Mouse (Mus musculus) forebrain, postnatal 0 days (tissue): ENCODE data around the gene Pgp. TPM values are rescaled to one million over a fixed set of nuclear protein-coding genes. Genes with fewer than 3 reads are reported as not detected.

ENCODE experiments used
- ATAC-seq: fragments of 200-750 bp; cut with Nextera tagmentation; 2 replicates; pipeline ENCODE4 v1.8.0; 2017; ENCODE audit warnings: mild to moderate bottlenecking, moderate library complexity
- DNase-seq: peaks from one replicate; pipeline ENCODE4 v3.0.0-alpha.2; 2015
- H3K27ac ChIP-seq: fragments of 300-500 bp; sonication (generic); 2 replicates; pipeline ENCODE4 v1.5.1; 2014; ENCODE audit warnings: low read depth, mild to moderate bottlenecking, antibody characterized with exemption, low read length, moderate library complexity, mixed read lengths
- H3K27me3 ChIP-seq: fragments of 300-500 bp; sonication (generic); 2 replicates; pipeline ENCODE4 v1.6.1; 2014; ENCODE audit warnings: mild to moderate bottlenecking, low read length, mixed read lengths; ENCODE audit not compliant: insufficient read depth
- H3K36me3 ChIP-seq: fragments of 300-500 bp; sonication (generic); 2 replicates; pipeline ENCODE4 v1.6.1; 2014; ENCODE audit warnings: mild to moderate bottlenecking, moderate library complexity; ENCODE audit not compliant: insufficient read depth
- H3K4me1 ChIP-seq: fragments of 300-500 bp; sonication (generic); 2 replicates; pipeline ENCODE4 v1.6.1; 2014; ENCODE audit warnings: antibody characterized with exemption; ENCODE audit not compliant: insufficient read depth
- H3K4me2 ChIP-seq: fragments of 300-500 bp; sonication (generic); 2 replicates; pipeline ENCODE4 v1.6.1; 2014; ENCODE audit warnings: low read depth, mild to moderate bottlenecking, moderate library complexity
- H3K4me3 ChIP-seq: fragments of 300-500 bp; sonication (generic); 2 replicates; pipeline ENCODE4 v1.5.1; 2014; ENCODE audit warnings: low read depth, low read length, mixed read lengths
- H3K9ac ChIP-seq: fragments of 300-500 bp; sonication (generic); 2 replicates; pipeline ENCODE4 v1.6.1; 2014; ENCODE audit warnings: mild to moderate bottlenecking
- H3K9me3 ChIP-seq: fragments of 300-500 bp; sonication (generic); 2 replicates; pipeline ENCODE4 v1.6.1; 2016; ENCODE audit warnings: low read length
- CTCF ChIP-seq: sonication (generic); IDR thresholded peaks from 2 replicates; pipeline ENCODE4 v1.5.1; 2016; ENCODE audit warnings: antibody characterized with exemption, control low read depth, low read depth
- WGBS: fragments of 180-500 bp; shearing (Covaris S2); extraction: QIAGEN DNeasy Blood & Tissue Kit; methylation state at CpG from one replicate; pipeline ENCODE4 v1.1.7; 2014; 5-methylcytosine and 5-hydroxymethylcytosine counted together
- polyA plus RNA-seq: library from polyadenylated mRNA; unstranded; fragments of >200 nt; fragmentation: Nextera tagmentation; extraction: Ambion mirVana; gene quantifications from 2 replicates; pipeline ENCODE4 v1.2.1, GENCODE M21; 2015
- total RNA-seq: library from RNA; depleted of rRNA; stranded (reverse); fragments of >200 nt; gene quantifications from 2 replicates; pipeline ENCODE4 v1.2.3, GENCODE M21; 2014

Gene Pgp
- total and polyA plus RNA-seq, 2 experiments from 2014 or later: 37.8 to 72.5 TPM

- H3K4me2 ChIP-seq: no peak overlapping the region
- 59% methylated on average over 2 of the region's 2 CpGs for WGBS
- H3K4me3 ChIP-seq: no peak overlapping the region
- H3K9ac ChIP-seq: no peak overlapping the region
- no peaks in the 10 kb centered on the region for H3K36me3 ChIP-seq
- ATAC-seq: no peak
- peak; percentile 56 for TF ChIP-seq CTCF
- H3K4me1 ChIP-seq: no peaks in the 10 kb centered on the region
- H3K9me3 ChIP-seq: no peaks in the 10 kb centered on the region
- DNase-seq: peak; percentile 46
- no peaks in the 10 kb centered on the region for H3K27me3 ChIP-seq
- no peak overlapping the region for H3K27ac ChIP-seq
These were observed 8.6 kb upstream of the Pgp start for GRCm38 (mm10) chr17:24461580-24461979.

GRCm38 (mm10) chr17:24462932-24463331 lies 7.3 kb upstream of the Pgp start:
- H3K36me3 ChIP-seq: no peaks in the 10 kb centered on the region
- H3K27me3 ChIP-seq: no peaks in the 10 kb centered on the region
- WGBS: 84% methylated on average over 1 of the region's 1 CpGs
- H3K4me3 ChIP-seq: no peak overlapping the region
- no peak for TF ChIP-seq CTCF
- H3K27ac ChIP-seq: no peak overlapping the region
- H3K9me3 ChIP-seq: no peaks in the 10 kb centered on the region
- H3K4me2 ChIP-seq: no peak overlapping the region
- no peaks in the 10 kb centered on the region for H3K4me1 ChIP-seq
- no peak for DNase-seq
- no peak for ATAC-seq
- H3K9ac ChIP-seq: no peak overlapping the region

DNA sequence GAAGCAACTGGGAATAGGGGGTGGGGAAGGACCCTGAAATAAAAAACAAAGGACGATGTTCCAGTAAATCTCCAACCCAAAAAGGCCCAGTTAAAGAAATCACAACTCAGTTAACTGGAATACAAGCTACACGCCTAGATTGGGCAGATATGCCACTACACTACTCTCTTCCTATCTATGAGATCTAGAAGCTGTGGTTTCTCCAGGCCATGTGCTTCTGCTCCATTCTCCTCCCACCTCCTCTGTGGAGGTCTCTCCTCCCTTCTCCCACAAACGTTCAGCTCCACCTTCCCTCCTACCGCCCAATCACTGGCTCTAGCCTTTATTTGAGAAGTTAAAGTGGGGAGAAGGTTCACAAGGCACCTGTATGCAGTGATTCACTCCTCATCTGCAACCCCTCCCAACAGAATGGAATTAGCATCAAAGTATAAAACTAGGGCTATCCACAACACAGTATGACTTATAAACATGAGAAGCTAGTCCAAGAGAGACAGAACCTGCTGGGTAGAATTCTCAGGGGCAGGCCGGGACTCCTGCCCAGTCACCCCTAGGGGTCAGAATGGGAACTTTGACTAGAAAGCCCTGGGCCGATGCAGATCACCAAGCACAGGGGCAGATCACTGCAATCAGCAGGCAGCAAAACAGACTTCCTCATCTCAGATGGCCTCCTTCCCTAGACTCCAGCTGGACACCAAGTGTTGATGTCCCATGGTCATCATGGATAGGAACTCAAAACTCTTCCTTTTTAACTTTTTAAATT lies 6.6 kb upstream of the Pgp start:
- H3K4me3 ChIP-seq: no peak overlapping the region
- no peak overlapping the region for H3K27ac ChIP-seq
- H3K4me1 ChIP-seq: no peaks in the 10 kb centered on the region
- no peak overlapping the region for H3K9ac ChIP-seq
- no peaks in the 10 kb centered on the region for H3K27me3 ChIP-seq
- 62% methylated on average over 6 of the region's 6 CpGs for WGBS
- no peak for ATAC-seq
- no peak overlapping the region for H3K4me2 ChIP-seq
- no peak for TF ChIP-seq CTCF
- DNase-seq: no peak
- no peaks in the 10 kb centered on the region for H3K36me3 ChIP-seq
- H3K9me3 ChIP-seq: no peaks in the 10 kb centered on the region

- no peak for TF ChIP-seq CTCF
- H3K27me3 ChIP-seq: no peaks in the 10 kb centered on the region
- no peak overlapping the region for H3K4me2 ChIP-seq
- DNase-seq (no peak), ATAC-seq (no peak)
- no peak overlapping the region for H3K27ac ChIP-seq
- H3K9me3 ChIP-seq: no peaks in the 10 kb centered on the region
- no peak overlapping the region for H3K4me3 ChIP-seq
- H3K36me3 ChIP-seq: peaks cover under 1% of the 10 kb centered on the region; the same call in 1 of the 2 replicates
- 93% methylated on average over 5 of the region's 5 CpGs for WGBS
- peaks cover 10% of the 10 kb centered on the region for H3K4me1 ChIP-seq
- H3K9ac ChIP-seq: no peak overlapping the region
These were observed 1.5 kb upstream of the Pgp start for GRCm38 (mm10) chr17:24468636-24469246.

DNA sequence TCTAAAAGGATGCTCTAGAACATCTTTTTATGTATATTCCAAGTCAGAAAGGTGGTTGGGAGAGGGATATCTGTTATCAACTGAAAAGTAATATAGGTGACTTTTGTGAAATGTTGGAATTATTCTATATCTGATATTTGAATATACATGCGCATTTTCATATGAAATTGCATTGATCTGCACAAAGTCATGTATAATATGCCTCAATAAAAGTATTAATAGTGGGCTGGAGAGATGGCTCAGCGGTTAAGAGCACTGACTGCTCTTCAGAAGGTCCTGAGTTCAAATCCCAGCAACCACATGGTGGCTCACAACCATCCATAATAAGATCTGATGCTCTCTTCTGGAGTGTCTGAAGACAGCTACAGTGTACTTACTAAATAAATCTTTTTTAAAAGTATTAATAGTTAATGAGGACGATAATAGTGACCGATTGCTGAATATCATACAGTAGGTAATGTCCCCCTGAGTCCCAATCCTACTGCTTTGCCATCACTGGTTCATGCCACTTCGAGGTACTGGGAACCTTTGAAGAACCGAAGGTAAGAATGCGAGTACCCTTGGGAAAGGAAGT lies 769 bp upstream of the Pgp start:
- H3K4me3 ChIP-seq: peak overlapping the region; percentile 81
- H3K4me1 ChIP-seq: peaks cover 10% of the 10 kb centered on the region
- DNase-seq (no peak), ATAC-seq (no peak)
- peak overlapping the region; percentile 93 for H3K4me2 ChIP-seq
- peak overlapping the region; percentile 68 for H3K9ac ChIP-seq
- TF ChIP-seq CTCF: no peak
- 21% methylated on average over 7 of the region's 7 CpGs for whole genome bisulfite sequencing
- H3K27ac ChIP-seq: peak overlapping the region; percentile 79
- H3K36me3 ChIP-seq: peaks cover 8% of the 10 kb centered on the region
- no peaks in the 10 kb centered on the region for H3K27me3 ChIP-seq
- no peaks in the 10 kb centered on the region for H3K9me3 ChIP-seq

DNA sequence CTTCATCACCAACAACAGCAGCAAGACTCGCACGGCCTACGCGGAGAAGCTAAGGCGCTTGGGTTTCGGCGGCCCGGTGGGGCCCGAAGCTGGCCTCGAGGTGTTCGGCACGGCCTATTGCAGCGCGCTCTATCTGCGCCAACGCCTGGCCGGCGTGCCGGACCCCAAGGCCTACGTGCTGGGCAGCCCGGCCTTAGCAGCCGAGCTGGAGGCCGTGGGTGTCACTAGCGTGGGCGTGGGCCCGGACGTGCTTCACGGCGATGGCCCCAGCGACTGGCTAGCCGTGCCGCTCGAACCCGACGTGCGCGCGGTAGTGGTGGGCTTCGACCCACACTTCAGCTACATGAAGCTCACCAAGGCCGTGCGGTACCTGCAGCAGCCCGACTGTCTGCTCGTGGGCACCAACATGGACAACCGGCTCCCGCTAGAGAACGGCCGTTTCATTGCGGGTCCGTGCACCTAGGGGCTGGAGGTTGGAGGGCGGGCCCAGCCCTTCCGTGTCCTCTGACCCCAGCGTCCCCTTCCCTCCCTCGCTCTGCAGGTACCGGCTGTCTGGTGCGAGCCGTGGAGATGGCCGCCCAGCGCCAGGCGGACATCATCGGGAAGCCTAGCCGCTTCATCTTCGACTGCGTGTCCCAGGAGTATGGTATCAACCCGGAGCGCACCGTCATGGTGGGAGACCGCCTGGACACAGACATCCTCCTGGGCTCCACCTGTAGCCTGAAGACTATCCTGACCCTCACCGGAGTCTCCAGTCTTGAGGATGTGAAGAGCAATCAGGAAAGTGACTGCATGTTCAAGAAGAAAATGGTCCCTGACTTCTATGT lies 722 bp downstream of the Pgp start:
- 2% methylated on average over 68 of the region's 68 CpGs for WGBS
- H3K36me3 ChIP-seq: peaks cover 23% of the 10 kb centered on the region
- peak overlapping the region; percentile 85 for H3K27ac ChIP-seq
- no peak for DNase-seq
- H3K27me3 ChIP-seq: no peaks in the 10 kb centered on the region
- peak overlapping the region; percentile 93 for H3K4me2 ChIP-seq
- no peak for TF ChIP-seq CTCF
- peak overlapping the region; percentile 81 for H3K4me3 ChIP-seq
- H3K4me1 ChIP-seq: peaks cover 10% of the 10 kb centered on the region
- ATAC-seq: no peak
- H3K9ac ChIP-seq: peak overlapping the region; percentile 68
- H3K9me3 ChIP-seq: no peaks in the 10 kb centered on the region
